Mouse (Mus musculus): ENCODE results near the gene Nol8.

Gene Nol8

DNA sequence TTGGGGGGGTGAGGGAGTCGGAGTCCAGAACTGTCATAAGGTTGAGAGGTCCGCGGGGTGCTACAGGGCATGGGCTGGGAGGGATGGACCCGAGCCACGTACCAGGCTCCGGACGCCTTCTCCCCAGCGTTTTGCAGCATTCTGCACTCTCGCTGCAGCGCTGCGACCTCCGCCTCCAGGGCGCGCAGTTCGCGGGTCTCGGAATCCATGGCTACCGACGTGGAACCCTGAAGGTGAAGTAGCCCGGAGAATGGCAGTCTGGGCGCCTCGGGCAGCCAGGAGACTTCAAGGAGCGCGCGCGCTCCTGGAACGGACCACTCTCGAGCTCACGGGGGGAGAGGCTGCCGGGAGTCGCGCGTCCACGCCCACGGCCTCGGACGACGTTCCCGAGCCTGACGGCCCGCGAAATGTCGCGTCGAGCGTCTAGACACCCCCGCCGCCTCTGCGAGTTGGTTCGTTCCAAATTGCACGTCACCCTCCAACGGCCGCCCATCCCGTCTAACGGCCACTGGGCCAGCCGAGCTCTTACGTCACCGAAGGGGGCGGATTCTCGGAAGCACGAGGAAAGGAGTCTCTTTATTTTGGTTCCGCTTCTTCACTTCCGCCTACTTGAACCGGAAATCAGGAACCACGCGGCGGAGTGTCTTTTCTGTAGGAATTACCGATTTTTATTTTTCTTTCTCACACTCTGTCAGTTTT, at the start of gene Nol8, which contains the start of gene Cenpp:
Nol8 (plus strand) TSS at position 598 of the 699 bp plus-strand sequence.
Cenpp (minus strand) TSS at position 305 of the 699 bp plus-strand sequence.
- peak; percentile 99 for DNase-seq (ENCODE audit: low spot score)

DNA sequence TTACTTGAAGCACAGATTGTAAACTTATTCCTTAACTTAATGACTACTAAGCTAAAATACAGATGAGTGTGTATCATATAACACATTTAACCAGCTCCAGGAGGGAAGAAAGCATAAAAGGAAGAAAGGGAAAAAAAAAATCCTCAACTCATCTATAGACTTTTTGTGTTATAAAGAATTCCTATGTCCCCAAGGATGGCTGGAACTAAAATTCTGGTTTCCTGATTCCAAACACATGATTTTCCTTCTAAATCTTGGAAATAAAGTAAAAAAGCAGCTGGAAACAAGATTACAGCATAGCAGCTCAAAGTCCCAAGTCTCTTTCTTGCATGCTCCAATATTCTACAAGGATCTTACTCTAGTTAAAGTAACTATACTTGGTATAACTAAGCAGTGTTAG, 49.3 kb upstream of the Nol8 start:
- no peak for DNase-seq (ENCODE audit: low spot score)

DNA sequence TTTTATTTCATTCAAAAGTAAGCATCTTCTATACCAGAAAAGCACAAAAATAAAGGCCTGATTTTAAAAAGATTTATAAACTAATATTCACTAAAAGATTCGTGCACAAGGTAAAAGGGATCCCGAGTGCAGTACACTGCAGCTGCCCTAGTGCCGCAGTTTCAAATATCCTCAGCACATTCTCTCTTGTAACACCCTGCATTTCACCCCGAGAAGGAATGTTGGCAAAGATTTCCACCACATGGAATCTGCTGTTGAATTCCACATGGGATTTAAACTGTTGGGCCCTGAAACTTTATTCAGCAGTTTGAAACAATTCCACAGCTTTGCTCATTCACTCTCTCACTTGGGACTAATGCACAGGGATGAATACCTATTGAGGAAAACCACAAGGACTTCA, 45.2 kb upstream of the Nol8 start, which contains the start of gene Ogn:
Ogn (plus strand) TSS at position 333 of the 400 bp plus-strand sequence.
- DNase-seq (ENCODE audit: low spot score): no peak

DNA sequence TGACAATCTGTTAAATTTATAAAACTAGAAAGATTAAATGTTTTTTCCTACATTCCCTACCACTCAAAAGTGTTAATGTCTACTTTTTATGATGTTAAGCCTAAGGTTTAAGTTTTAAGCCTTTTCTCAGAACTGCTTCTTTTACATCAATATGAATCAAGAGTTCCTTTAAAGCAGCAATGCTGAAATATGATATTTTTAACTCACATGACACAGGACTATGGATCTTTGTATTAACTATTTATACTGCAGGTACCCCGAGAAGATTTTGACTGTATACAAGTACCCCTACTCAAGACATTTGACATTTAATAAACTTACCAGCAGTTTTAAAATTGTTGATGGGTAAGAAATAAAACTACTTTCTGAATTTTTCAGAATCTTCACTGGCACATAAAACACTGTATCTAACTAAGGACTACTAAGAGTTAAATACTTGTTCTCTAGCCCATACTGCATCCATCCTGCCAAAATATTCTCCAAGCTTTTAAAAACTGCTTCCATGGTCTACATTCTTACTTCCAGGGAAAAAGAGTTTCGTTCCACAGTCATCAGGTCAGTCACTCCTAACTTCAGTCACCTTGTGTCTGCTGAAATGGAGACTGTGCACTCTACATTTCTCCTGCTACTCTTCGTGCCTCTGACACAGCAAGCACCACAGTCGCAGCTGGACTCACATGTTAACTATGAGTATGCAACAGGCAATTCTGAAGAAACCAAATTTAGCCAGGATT, 44.1 kb upstream of the Nol8 start:
- no peak for DNase-seq (ENCODE audit: low spot score)

DNA sequence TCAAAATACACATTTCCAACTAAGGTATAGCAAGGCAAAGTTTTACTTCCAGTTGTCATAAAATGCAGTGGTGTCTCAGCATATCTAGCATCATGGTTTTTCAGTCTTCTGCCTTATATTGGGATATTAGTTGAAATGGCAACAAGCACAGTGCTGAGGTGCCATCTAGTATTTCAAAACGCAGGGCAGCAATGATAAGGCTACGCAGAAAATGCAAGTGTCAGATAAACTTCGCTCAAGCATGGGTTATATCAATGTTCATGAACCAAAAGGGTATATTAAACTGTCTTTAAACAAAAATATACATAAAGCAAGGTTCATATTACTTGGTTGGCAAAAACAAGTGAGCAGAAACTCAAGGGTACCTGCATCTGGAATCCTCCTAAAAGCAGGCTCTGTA, 35.9 kb upstream of the Nol8 start:
- no peak for DNase-seq (ENCODE audit: low spot score)

DNA sequence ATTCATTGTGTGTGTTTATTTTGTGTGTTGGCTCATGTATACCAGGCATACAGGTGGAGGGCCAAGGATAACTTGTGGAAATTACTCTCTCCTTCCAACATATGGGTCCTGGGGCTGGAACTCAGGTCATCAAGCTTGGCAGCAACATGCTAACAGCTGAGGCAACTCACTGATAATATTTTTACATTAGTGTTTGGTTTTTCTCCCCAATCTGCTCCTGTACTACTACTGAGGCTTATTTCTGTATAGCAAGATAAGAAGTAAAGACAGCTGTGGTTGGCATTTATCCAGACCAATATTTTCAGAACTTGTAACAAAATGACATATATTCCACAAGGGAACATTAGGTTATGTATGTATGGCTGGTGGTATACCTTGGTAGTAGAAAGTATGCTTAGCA, 34.5 kb upstream of the Nol8 start:
- no peak for DNase-seq (ENCODE audit: low spot score)

DNA sequence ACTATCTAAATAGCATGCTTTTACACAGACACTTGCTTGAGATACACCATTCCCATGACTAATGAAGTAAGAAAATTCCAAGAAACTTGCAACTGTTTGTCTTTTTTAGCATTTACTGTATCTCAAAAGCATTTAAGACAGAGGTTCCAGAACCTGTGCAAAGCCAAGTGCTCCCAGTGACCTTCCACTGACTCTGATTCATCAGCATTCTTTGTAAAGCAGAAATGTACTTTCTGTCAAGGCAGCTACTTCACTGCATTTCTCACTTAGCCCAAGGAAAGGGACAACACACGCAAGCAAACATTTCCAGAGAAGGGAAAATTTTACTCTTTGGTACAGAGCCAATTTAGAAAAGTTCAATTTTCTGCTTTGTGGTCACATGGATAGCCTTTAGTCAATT, 29.7 kb upstream of the Nol8 start:
- no peak for DNase-seq (ENCODE audit: low spot score)

DNA sequence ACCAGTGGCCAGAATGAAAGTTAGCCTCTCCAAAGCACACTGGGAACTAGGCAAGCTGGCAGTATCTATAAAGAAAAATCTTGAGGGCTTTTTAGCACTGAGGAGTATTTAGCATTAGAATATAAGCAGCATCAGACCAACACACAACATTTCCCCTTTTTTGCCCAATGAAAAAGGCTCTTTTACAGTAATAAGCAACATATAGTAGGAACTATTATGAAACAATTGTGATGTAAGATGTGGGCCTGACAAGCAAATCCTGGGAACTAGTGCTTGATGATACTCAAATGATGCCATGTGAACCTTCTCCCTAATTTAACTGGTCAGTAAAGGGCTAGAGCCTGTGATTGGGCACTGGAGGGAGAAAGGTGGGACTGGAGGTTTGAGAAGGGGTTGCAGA, 24.7 kb upstream of the Nol8 start:
- no peak for DNase-seq (ENCODE audit: low spot score)

DNA sequence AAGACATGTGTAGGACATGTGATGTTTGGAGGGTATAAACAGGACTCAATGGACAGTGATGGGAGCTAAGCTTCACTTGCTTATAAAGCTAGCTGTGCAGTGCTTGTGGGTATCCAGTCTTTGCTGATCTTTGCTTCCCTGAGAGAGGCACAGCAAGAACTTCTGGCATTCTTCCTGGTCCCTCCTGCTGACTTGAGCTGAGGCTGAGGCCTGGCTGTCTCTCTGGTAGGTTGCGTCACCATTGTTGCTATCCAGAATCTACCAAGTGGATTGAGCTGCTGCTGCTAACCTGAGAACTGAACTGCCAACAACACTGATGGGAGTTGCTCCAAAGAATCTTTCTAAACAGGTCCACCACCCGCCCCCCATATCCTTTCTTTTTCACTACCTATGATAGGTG, 23.8 kb upstream of the Nol8 start:
- no peak for DNase-seq (ENCODE audit: low spot score)

DNA sequence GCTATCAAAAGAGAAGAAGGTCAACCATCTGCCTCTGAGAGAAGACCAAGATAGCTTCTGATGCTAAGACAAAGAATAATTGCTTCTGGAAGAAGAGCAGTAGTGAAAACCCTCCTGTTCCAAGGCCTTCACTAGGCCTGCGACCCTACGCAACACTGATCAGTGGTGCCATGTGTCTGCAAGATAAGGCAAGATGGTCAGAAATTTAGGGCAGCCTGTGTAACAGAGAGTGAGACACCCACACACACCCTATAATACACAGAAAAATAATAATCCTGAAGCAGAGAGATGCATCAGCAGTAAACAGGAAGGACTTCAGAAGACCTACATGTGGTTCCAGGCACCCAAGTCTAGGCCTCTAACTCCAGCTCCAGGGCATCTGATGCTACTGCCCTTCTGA, 12.9 kb upstream of the Nol8 start:
- DNase-seq (ENCODE audit: low spot score): no peak

DNA sequence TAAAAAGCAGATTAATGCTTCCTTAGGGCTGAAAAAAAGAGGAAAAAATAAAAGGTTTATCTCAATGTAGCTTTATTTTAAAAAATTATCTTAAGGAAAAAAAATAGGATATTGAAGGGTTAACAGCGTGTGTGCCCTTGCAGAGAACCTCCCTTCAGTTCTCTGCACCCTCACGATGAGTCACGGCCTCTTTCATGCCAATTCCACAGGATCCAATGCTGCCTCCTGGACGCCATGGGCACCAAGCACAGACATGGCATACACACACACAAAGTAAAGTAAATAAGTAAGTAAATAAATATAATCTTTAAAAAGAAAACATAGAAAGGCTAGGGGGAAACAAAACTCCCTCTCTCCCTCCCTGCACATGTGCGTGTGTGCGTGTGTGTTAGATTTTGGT, 10.2 kb upstream of the Nol8 start:
- no peak for DNase-seq (ENCODE audit: low spot score)

DNA sequence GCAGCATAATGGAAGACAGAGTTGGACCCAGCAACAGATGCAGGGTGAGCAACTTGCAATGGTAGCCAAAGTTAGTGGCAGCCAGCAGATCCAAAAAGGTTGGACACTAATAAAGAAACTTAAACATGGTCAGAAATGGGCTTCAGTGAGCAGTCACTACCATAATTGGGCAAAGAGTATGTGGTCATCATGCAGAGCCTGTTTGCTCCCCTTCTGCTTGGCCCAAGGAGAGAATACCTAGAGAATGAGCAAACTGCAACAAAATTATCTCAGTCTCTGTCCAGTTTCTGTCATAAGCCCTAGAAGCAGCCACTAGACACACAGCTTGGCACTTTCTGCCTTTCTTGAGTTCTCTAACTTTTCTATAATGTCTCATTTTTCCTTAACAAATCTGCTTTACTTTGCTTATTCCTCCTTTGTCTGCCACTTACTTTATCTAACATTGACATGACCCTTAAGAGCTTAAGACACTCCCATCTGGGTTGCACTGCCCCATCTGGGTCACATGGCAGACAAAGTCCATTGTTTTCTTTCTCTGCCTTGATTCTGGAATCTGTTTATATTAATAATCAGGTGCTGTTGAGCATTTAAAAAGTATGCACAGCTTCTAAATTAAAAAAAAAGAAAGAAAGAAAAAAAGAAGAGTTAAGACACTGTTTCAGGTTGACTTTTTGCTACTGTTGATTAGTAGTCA, 9.1 kb upstream of the Nol8 start:
- no peak for DNase-seq (ENCODE audit: low spot score)

DNA sequence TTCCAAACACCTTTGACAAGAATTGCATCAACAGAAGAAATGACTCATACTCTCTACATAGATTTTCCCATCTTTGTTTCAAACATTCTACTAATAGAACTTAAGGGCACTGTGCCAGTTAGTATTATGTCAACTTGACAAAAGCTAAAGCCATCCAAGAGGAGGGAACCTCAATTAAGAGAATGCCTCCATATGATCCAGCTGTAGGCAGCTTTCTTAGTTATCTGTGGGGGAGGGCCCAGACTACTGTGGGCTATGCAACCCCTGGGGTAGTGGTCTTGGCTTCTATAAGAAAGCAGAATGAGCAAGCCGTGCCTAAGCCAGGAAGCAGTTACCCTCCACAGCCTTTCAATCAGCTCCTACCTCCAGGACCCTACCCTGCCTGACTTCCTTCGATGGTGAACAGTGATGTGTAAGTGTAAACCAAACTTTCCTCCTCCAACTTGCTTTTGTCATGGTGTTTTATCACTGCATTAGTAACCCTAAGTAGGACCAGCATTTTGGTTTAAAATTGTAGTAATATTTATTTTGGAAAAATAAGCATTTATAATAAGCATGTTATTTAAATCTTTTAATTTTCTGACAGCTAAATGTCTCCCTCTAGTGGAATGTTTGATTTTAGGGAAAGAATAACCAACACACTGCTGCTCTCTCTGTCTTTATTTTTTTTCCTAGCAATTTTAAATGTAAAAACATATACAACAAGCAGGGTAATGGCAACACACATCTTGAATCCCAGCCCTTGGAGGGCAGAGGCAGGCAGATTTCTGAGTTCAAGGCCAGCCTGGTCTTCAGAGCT, 7.9 kb upstream of the Nol8 start:
- no peak for DNase-seq (ENCODE audit: low spot score)

DNA sequence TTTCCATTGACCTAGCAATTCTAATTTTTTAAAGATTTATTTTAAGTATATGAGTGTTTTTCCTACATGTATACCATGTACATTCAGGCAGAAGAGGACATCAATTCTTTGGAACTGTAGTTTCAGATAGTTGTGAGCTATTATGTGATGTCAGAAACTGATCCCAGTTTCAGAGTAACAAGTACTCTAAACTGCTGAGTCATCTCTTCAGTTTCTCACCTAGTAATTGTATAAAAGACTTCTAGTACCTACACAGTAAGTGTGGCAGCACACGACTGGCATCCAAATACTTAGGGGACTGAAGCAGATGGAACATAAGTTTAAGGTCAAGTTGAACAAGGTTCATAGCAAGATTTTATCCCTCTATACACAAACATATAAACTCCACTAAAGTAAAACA, 6.9 kb upstream of the Nol8 start:
- no peak for DNase-seq (ENCODE audit: low spot score)

DNA sequence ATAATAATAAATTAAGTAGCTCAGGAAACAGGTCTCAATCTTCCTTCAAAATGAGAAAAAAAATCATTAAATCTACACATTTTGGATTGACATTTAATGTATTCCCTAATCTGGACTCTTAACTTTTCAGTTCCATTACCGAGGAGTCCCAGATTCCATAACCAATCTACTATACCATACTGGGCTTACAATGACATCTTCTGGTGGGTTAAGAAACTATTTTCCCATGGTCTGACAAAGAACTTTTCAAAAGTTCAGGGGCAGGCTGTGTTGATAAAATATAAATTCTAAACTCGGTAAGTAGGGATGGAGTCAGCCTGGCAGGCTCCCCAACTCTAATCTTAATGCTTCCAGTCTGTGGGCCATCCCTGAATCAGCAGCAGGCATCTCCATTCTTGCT, 1.7 kb upstream of the Nol8 start:
- no peak for DNase-seq (ENCODE audit: low spot score)

DNA sequence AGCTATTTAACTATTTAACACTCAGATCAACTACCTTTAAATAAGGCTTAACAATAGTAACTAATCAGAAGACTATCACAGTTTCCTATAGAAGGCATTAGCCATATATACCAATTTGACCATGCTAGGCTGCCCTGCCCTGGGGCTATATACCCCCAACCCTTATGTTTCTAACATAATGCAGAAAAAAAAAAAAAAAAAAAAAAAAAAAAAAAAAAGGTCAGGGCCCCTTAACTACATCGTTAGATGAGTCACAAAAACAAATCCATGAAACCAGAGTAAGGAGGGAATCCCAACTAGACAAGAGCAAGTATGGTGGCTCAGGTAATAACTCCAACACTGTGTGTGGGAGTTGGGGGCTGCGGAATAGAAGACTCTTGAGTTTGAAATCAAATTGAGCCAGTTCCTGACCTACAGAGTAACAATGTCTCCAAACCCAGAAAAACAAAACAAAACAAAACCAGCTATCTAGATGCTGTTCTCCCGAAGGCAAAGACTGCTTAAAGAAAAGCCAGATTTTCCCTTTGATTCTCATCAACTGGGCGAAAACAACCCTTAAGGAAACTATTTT, 1.0 kb upstream of the Nol8 start:
- DNase-seq (ENCODE audit: low spot score): peak; percentile 15

DNA sequence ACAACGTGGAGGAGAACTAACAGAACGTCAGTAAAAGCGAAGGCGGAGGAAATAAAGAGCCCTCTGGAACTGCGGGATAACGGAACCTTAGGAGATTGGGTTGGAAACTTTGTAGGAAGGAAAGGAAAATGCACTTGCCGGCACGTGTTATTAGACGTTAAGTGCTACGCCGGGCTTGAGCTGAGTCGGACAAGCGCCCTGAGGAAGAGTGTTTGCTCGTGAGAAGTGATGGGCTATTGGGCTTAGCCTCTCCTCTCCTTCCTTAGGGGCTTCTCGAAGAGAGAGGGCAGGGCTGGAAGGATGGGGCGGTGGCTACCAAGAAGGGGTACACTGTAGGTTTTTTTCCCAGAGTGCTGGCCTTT, 283 bp downstream of the Nol8 start:
- peak; percentile 83 for DNase-seq (ENCODE audit: low spot score)

DNA sequence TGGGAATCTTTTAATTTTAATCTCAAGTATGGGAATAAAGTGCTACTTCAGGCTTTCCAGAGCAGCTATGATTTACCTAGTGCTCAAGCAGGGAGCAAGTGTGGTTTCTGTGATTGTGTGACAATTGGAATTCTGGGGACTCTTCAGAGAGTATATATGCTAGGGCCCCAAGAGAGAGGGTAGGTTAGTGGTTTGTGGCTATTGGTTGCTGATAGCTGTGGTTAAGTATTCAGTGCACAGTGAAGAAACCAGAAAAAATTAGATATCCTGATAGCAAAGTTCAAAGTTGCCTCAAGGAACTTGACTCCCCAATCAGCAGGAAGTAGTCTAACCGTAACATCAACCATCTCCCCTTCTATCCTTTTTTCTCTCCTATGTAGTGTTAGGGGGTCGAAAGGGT, 24.9 kb downstream of the Nol8 start:
- no peak for DNase-seq (ENCODE audit: low spot score)

DNA sequence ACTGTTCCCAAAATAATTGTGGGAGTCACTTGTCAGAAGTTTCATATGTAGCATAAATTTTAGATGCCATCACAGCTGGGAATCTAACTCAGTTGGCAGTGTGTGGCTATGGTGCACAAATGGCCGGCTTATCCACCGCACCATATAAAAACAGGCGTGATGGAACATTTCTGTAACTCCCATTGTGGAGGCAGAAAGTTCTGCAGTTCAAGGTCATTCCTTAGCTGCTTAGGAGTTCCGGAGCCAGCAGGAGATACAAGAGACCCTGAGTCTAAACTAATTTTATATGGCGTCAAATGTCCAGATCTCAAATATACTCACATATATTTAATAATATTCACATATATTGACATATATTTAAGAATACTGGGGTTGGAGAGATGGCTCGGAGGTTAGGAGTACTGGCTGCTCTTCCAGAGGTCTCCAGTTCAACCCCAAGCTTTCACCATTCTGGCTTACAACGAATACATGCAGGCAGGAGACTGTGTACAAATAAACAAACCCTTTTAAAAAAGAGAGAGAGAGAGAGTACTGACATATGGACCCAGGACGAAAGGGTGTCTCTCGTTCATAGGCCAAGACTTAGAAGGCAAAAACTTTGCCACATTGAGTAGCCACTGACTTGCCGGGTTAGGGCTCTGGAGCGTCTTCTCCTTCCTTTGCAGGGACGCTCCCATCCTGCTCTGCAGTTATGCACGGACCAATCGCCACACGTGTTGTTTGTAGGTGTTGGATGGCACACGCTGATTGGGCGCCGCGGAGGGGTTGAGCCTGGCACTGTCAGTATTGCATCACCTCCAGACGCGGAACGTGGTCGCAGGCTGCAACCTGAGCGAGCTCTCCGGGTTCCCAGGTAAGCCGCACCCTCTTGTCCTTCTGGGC, 28.7 kb downstream of the Nol8 start, which contains the start of gene Iars:
Iars (plus strand) TSS at position 750 of the 882 bp plus-strand sequence.
- DNase-seq (ENCODE audit: low spot score): peak; percentile 97

DNA sequence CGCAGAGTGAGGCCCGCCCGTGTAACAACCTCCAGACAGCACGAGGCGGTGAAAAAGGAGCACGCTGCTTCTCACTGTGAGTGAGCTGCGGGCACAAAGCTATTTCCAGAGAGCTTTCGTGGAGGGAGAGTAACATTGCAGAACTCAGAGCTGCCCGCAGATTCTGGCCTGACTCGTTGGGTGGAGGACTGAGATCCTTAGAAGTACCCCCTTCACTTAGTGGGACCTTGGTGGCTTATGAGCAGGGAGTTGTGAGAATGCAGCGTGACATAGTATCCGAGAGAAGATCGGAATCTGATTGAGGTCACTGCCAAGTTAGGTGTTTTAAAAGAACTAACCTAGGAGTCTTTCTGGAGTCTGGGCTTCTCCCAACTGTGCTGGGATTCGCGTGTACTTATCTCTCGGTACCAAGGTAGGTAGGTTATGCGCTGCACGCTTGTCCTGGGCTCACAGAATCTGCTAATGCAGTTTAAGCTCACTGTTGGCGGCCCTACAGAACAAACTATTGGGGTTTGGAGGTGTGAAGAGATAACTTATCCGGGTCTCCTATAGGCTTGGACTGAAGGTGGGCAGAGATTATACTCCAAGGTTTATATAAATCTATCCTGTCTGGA, 29.5 kb downstream of the Nol8 start:
- DNase-seq (ENCODE audit: low spot score): no peak
